9 mouse cellular contexts compared by ENCODE assay signal in genomic region chr19:43440112-43440737, GRCm38 (mm10). TPM values are rescaled to one million over a fixed set of nuclear protein-coding genes. Genes with fewer than 3 reads are reported as not detected.
A peak's percentile ranks its signal among the peaks of the same experiment; 100 is the strongest.
DNase-seq lines count a peak whose midpoint lies in the region; ATAC-seq and TF ChIP-seq lines count a peak whose summit lies in the region.
"Had no signal": no experiment of that assay in that cellular context is flagged by ENCODE, and none has a peak within 500 bp of the region (broad histone marks: within the 10 kb centered on the region; RNA-seq: fewer than 3 reads in every experiment).

Gene Cnnm1, plus strand, starts transcription at chr19:43440436.

- H3K4me3 ChIP-seq in brown adipose tissue, adult 24 weeks (ENCODE audit: insufficient read depth, low read depth, low read length): peak within 1 kb of the TSS; percentile 42
- peak within 1 kb of the TSS; percentile 72 for H3K4me3 ChIP-seq in forebrain, embryonic 13.5 days
- H3K4me3 ChIP-seq in hindbrain, embryonic 11.5 days (ENCODE audit: low read depth, low read length): peak within 1 kb of the TSS; percentile 74

- no peak for DNase-seq in Patski (ENCODE audit: low read depth, low spot score)
- DNase-seq in hindbrain, embryonic 11.5 days (ENCODE audit: low spot score): peak; percentile 81
- DNase-seq in layer of hippocampus, postnatal 25 days (ENCODE audit: extremely low spot score in 1 of 2, low spot score in 1 of 2): peak; percentile 62 to 75
- DNase-seq in right cerebral cortex, postnatal 36 days (ENCODE audit: low spot score in 2 of 2): peak; percentile 77 to 79
- no peak for DNase-seq in spleen, postnatal 14 days (ENCODE audit: low spot score in 2 of 2)

- no peak within 1 kb of the TSS for H3K27ac ChIP-seq in brown adipose tissue, adult 24 weeks (replicated peaks; ENCODE audit: low read depth, low read length)
- H3K27ac ChIP-seq in forebrain, embryonic 13.5 days: peak within 1 kb of the TSS; percentile 25
- H3K27ac ChIP-seq in hindbrain, embryonic 11.5 days (ENCODE audit: low read depth, low read length): peak within 1 kb of the TSS; percentile 36

- TF ChIP-seq CTCF in Patski (IDR thresholded peaks at IDR 0.05): no peak

- WGBS in forebrain, embryonic 13.5 days: 1% methylated on average over 32 of the region's 51 CpGs
- 0% methylated on average over 23 of the region's 51 CpGs for WGBS in hindbrain, embryonic 11.5 days

- H3K4me1 ChIP-seq in brown adipose tissue, adult 24 weeks (ENCODE audit: control insufficient read depth, insufficient read depth, insufficient read length, low read length): no peaks in the 10 kb centered on the region
- H3K4me1 ChIP-seq in forebrain, embryonic 13.5 days: peaks cover 8% of the 10 kb centered on the region
- H3K4me1 ChIP-seq in hindbrain, embryonic 11.5 days (replicated peaks; ENCODE audit: control insufficient read depth, insufficient read depth, low read length): no peaks in the 10 kb centered on the region

- peak; percentile 34 for ATAC-seq in Patski
- ATAC-seq in forebrain, embryonic 13.5 days: peak; percentile 87
- peak; percentile 87 for ATAC-seq in hindbrain, embryonic 11.5 days (ENCODE audit: low FRiP score)
- peak; percentile 79 for ATAC-seq in megakaryocyte progenitor cell, adult 5-6 weeks (replicated peaks; ENCODE audit: poor library complexity)

- H3K36me3 ChIP-seq in forebrain, embryonic 13.5 days (ENCODE audit: poor library complexity, severe bottlenecking): no peaks in the 10 kb centered on the region
- H3K36me3 ChIP-seq in hindbrain, embryonic 11.5 days (ENCODE audit: control insufficient read depth, insufficient read depth, low read length): no peaks in the 10 kb centered on the region

- CTCF ChIA-PET in Patski (lab: Charles Lee): interaction anchor here (0.7 kb wide), 1 partner anchor 39 kb away, joined by 3 read pairs; no protein-coding TSS in a partner anchor

- H3K9ac ChIP-seq in forebrain, embryonic 13.5 days: peak within 1 kb of the TSS; percentile 73
- H3K9ac ChIP-seq in hindbrain, embryonic 11.5 days (ENCODE audit: low read depth, low read length): peak within 1 kb of the TSS; percentile 76

- POLR2A ChIA-PET in Patski (lab: Charles Lee): no interaction called here

- no peaks in the 10 kb centered on the region for H3K9me3 ChIP-seq in forebrain, embryonic 13.5 days (replicated peaks)
- peaks cover 5% of the 10 kb centered on the region for H3K9me3 ChIP-seq in hindbrain, embryonic 11.5 days (ENCODE audit: control insufficient read depth, low read length)

- in situ Hi-C loops in Patski (cut with MboI; ENCODE audit: low pct_unique_long_range_greater_than_20kb): no loop called here

- H3K27me3 ChIP-seq in Patski: peaks cover 65% of the 10 kb centered on the region
- peaks cover 43% of the 10 kb centered on the region for H3K27me3 ChIP-seq in forebrain, embryonic 13.5 days
- peaks cover 18% of the 10 kb centered on the region for H3K27me3 ChIP-seq in hindbrain, embryonic 11.5 days (ENCODE audit: control insufficient read depth, insufficient read depth, low read length)

- peak within 1 kb of the TSS; percentile 98 for H3K4me2 ChIP-seq in forebrain, embryonic 13.5 days
- H3K4me2 ChIP-seq in hindbrain, embryonic 11.5 days (replicated peaks; ENCODE audit: low read depth, low read length): peak within 1 kb of the TSS; percentile 100

RNA-seq across cellular contexts. Expression of gene Cnnm1, which starts in this region (rescaled TPM):
- not detected for polyA plus RNA-seq in Patski (2021)
- not detected in 2 replicates for polyA plus RNA-seq in brown adipose tissue, adult 24 weeks (2012; ENCODE audit: insufficient read depth, insufficient read length, missing spikeins)
- polyA plus RNA-seq in forebrain, embryonic 13.5 days (2015; fragmentation: Nextera tagmentation; extraction: Ambion mirVana): 0.61 and 0.65 TPM in 2 replicates
- 0.39 and 1.1 TPM in 2 replicates for polyA plus RNA-seq in hindbrain, embryonic 11.5 days (2014; fragmentation: Nextera tagmentation; extraction: Ambion mirVana)
- total RNA-seq in layer of hippocampus, postnatal 25 days (2021): 100 to 1,000 TPM in 1 of 2 experiments, 10 to 100 TPM in 1; 94.0 to 102 TPM
- 0.02 and 0.12 TPM in 2 replicates for total RNA-seq in megakaryocyte progenitor cell, adult 5-6 weeks (2015)
- 0.14 and 0.17 TPM in 2 replicates for total RNA-seq in megakaryocyte progenitor cell, adult 5-6 weeks (2017)
- total RNA-seq: gastrocnemius, postnatal 36 days had no signal

Comparison
In these comparisons a context has a peak if more than half of its experiments do, and no peak if none do; other contexts are left out.
1. RNA of gene Cnnm1 (total RNA-seq): 94.0 to 102 TPM in layer of hippocampus, postnatal 25 days; 0.02 to 0.17 TPM in megakaryocyte progenitor cell, adult 5-6 weeks; every median in the first group is over 10 times any median in the second.
2. Peak in ATAC-seq in Patski; RNA of the gene not detected or under 1 TPM.
3. Peak in ATAC-seq, H3K4me3 ChIP-seq, H3K27ac ChIP-seq, H3K9ac ChIP-seq and H3K4me2 ChIP-seq in forebrain, embryonic 13.5 days; RNA of the gene not detected or under 1 TPM.
4. Peak in ATAC-seq in megakaryocyte progenitor cell, adult 5-6 weeks; RNA of the gene not detected or under 1 TPM.
5. ATAC-seq: peak in every context shown above with its lines; median percentile 87 in forebrain, embryonic 13.5 days; 87 in hindbrain, embryonic 11.5 days; 79 in megakaryocyte progenitor cell, adult 5-6 weeks; 34 in Patski.
6. DNase-seq: peak in hindbrain, embryonic 11.5 days (single experiment), layer of hippocampus, postnatal 25 days (2 of 2) and right cerebral cortex, postnatal 36 days (2 of 2); none in Patski (single experiment) and spleen, postnatal 14 days (0 of 2).
7. Peak in every context shown above with its lines, with median percentiles within 50 percentile points of each other: H3K4me3 ChIP-seq.